Mouse (Mus musculus) ovary, postnatal 36 days (tissue): Measurements from ENCODE around the gene Cxcl15.
"Not testable (repeated sequence)": the region's sequence is repeated elsewhere in the genome, so short reads cannot be mapped to it uniquely, and the experiment has no call there.

Experiments
- DNase-seq: peaks from one replicate; pipeline ENCODE4 v3.0.0; 2022; ENCODE audit warnings: low spot score, mixed read lengths

Cxcl15 gene

DNA sequence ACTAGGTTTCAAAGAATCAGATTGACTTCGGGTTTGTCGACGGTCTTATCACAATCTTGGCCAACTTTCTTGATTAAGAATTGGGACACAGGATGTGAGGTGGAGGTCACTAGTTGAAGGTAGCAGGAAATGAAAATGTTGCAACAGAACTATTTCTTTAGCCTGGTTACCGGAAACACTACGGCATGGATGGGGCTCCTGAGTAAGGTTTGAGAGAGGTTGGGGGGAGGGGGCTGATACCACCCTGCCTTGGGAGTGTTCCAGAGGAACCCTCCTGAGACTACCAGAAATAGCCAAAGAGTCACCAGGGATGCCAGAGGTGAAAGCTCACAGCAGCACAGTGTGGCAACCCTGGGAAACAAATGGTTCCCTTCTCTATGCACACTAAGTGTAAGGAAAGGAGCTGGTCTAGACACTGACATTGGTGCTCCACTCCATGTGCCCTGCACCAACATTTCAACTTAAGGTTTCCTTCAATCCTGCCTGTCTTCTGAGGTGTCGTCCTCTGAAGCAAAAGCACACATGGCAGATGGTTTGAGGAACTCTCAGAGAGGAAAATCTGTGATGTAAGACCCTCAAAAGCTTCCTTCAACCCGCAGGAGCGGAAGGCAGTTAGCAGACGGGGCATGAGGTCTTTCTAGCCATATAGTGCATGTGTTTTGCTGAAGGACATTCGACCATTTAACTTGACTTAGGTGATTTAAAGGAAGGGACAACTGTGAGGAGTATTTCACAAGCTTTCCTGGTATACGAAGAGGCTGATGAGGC, 4.8 kb upstream of the Cxcl15 start:
- no peak for DNase-seq

DNA sequence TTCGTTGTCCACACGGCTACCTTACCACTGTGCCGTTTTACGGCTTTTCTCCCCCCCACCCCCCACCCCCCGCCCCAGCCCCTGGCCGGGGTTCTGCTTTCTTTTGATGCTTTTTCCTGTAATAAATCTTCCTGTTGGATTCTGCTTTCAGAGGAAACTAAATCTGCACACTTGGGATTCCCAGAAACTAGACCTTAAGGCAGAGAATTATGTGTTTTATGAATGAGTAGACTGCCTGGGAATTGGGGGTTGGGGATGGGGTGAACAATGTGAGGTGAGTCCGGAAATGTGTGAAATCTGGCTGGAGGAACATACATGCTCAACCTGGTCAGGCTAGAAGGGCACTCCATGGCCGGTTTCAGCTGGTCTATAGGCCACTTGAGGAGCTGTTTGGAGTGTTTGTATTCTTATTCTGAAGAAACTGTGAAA, 4.2 kb upstream of the Cxcl15 start:
- no peak for DNase-seq

DNA sequence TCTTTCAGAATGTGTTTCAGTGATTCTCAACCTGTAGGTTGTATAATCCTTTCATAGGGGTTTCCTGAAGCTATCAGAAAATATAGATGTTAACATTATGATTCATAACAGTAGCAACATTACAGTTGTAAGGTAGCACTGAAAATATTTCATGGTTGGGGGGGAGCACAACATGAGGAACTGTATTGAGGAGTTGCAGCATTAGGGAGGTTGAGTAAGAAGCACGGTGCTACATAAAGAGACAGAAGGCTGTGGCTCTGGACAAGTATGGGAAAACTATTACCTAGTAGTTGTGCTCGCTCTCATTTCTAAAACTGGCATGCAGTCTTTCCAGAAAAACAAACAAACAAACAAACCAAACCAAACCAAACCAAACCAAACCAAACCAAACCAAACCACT, 1.1 kb downstream of the Cxcl15 start:
- DNase-seq, result not testable (repeated sequence)

DNA sequence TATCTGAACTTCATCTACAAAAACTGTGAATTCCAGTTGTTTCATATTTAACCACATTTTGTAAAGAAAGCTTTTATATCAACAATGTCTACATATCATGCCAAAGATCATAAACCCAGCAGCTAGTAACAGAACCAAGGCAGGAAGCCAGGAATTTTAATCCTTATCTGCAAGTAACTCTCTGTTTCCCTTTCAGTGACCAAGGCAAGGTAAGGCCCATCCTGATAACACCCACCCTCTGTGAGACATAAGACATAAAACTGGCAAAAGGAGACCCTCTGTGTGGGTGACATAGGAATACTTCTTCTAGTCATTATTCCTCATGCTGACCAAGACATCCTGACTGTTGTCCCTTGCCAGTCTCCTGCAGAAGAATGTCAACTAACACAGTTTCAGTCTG, 10.2 kb downstream of the Cxcl15 start:
- no peak for DNase-seq

DNA sequence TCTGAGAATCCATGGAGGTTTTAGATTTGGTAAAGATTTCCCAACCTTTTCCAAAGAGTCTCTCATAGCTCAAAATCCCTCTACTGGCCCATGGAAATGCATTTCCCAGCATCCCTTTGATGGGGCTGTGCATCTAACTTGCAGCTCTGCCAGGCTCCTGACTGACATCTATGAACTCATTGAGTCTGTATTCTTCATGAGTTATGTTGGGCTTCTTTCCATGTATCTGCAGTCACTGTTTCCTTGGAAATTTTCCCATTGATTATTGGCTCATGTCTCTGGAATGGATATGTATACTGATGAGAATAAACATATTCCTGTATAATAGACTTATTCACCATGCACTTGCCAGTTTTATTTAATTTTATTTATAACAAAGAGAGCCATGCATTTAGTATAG, 11.7 kb downstream of the Cxcl15 start:
- DNase-seq, result no peak

DNA sequence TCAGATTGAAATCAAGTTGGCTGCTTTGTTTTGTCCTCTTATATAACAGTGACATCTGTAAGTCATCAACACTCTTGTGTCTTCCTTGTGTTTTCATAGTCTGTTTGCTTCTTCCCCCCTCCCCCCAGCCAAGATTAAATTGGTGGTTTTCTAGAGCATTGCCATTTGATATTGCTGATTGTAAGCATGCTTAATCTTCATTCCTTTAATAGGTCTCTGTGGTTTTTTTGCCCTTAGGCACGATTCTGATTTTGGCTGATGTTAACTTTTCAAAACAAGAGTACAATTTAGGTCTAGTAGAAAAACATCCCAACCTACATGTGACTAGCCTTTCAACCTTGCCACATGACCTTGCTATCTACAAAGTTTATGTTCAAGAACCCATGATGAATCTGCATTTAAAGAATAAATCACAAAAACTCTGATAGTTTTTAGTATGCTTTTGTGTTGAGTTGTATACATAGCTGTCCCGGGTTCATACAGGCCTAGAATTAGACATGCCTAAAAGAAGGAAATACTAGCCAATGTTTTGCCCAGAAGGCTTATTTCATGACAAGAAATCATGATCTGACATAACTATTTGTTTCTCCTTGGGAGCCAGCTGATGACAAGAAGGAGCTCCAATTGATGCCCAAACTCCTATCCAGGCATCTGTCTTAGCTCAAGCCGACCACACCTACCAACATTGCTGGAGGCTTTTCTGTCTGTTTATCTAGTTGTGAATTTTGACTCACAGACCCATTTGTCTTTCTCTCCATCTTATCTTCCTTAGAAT, 13.0 kb downstream of the Cxcl15 start:
- no peak for DNase-seq

DNA sequence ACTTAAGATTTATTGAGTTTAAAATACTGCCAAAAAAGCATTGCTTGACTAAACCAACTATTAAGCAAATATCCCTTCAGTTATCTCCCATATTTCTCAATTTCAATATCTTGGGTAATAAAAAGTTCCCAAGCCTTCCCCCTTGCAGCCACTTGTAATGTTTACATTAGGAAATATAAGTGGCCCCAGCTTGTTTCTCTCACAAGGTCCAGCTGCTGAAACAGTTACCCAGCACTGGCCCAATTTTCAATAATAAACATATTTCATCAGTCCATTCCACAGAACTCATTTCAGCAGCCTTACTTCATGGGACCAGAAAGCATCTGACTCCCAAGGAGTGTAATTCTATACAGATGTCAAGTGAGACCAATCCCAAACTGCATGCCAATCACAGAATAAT, 25.4 kb downstream of the Cxcl15 start:
- DNase-seq, result no peak

DNA sequence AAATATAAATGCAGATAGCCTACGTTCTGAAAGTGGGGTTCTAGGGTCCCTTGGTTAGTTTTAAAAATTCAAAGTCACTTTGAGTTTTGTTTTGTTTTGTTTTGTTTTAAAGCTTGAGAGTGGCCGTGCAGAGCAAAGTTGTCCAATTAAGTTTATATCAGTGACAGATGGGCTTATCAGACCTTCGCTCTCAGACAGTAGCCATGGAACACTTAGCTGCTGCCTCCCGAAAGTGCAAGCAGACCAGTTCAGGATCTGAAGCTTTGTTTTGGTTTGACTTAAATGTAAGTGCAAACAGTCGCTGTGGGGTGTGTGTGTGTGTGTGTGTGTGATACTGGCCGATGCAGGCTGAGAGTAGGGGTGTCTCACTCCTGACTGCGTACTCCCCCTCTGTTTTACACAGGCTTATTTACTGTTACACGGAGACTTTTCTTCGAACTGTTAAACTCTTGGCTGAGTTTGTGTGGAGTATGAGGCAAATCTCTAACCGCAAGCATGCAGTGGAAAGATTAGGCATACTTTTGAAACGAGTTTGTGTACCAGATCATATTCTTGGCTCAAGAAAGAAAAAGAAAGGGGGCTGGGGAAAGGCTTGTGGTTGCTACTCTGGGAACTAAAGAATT, 37.9 kb downstream of the Cxcl15 start:
- DNase-seq, result no peak

DNA sequence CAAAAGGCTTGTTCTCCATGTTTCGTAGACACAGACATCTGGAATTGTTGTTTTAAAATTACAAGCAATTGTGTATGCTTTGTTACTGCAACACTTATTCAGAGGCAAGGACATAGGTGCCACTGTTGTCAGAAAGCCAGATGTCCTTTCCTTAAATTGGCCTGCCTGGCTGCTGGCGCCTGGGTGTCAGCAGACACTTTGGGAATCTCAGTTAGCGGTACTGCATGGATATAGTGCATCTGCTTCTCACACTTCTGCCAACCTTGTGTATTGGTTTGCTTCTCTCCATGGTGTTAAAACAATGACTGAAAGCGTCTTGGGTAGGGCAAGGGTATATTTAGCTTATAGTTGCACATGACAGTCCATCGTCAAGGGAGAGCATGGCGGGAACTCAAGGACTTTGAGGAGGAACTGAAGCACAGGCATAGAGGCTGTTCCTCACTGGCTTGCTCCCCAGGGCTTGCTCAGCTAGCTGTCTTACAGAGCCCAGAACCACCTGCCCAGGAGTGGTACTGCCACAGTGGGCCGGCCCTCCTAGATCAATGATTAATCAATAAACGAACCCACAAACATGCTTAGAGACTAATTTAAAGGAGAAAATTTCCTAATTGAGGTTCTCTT, 38.5 kb downstream of the Cxcl15 start:
- no peak for DNase-seq

DNA sequence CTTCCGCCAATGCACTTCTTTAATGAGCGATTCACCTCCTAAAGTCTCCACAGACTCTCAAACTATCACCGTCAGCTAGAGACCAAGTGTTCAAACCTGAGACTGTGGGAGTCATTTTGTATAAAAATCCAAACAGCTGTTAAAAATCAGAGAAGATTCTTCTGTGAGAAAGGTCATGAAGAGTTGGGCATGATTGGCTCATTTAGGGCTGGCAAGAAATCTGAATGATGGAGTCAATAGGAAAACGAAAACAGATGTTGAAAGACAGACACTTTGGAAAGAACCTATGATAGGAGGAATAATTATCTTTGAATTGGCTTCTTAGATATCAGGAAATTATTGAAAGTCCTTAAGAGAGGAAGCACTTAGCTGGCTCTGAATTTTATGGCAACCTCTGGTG, 40.1 kb downstream of the Cxcl15 start:
- no peak for DNase-seq

DNA sequence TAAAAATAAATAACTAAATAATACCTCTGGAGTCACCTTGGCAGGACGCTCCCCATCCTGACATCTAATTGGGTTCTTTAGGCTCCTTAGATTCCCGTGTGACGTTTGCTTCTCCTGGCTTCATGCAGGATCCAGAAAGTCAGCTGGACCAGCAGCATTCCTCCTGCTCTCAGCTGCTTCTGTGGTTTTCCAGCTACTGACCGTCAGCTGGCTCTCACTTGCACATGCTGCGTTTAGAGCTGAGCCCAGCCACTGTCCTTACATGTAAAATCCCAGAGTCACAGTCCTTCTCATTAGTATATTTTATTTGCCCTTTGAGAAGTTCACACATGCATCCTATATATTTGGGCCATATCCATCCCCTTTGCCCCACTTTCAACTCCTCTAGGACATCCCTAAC, 44.2 kb downstream of the Cxcl15 start:
- no peak for DNase-seq

DNA sequence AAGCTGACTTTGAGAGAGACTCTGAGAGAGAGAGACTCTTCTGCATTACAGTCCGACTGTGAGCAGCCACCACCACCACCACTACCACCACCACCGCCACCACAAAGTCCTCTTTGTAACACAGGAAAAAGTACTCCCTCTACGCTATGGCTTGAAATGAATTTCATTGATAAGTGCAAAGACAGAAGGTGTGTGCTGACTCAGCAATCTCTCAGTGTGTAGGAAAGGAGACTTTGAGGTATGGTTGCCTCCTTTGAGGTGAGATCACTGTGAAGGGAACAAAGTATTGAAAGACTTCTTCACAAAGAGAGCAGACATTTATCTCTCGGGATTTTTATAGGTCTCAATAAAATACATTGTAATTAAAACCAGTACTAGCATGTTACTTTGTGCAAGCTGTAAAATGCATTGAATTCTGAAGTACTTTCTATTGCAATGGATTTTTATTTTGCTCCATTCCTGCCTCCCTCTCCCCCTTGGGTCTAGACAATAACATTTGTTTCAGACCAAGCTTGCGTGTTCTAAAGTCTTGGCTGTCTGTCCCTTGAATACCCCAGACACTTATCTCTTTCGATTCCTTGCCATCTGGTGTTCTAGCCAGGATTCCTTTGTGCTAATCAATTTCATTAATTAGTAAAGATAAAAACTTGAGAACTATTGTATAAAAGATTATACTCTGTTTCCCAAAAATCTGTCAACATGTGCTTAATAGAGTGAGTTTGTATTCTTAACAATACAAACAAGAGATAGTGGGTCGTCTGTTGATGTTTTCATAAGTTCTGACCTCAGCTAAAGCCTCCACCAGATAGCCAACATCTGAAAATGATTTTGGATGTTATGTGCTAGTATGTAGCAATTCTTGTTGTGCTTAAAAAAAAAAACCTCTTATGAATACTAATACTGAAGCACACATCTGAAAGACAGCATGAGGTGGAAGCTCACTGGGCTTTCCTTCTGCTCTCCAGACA, 46.9 kb downstream of the Cxcl15 start:
- DNase-seq, result no peak

DNA sequence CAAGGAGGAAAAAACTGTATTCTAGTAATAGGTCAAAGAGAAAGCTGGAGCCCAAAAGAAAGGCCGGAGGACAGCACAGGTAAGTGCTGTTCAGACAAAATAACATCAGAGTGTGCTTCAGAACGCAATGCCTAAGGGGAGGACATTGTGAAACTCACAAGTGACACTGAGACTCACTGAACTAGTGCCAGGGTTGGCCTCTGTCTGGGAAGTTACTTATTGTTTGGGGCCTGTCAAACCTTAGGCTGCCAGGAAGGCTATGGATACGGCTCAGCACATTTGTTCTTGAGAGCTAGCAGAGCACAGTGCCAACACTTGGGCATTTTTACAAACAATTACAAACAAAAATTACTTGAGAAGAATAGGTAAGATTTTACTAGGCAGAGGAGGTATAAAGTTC, 49.6 kb downstream of the Cxcl15 start:
- DNase-seq, result no peak

DNA sequence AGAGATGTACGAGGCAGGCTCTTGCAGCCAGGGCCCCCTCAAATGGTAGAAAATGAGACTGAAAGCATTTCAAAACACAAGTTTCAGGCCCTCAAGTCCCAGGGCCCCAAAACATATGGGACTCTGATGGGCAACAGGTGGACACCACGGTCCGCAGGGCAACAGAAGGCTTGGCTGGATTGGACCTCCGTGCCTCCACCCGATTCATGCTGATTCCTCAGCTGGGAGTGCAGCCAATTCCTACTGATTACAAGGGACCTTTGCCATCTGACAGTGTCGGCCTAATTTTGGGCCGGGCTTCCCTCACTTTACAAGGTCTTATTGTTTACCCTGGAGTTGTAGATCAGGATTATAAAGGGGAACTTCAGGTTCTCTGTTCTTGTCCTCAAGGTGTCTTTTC, 55.8 kb downstream of the Cxcl15 start:
- not testable (repeated sequence) for DNase-seq

DNA sequence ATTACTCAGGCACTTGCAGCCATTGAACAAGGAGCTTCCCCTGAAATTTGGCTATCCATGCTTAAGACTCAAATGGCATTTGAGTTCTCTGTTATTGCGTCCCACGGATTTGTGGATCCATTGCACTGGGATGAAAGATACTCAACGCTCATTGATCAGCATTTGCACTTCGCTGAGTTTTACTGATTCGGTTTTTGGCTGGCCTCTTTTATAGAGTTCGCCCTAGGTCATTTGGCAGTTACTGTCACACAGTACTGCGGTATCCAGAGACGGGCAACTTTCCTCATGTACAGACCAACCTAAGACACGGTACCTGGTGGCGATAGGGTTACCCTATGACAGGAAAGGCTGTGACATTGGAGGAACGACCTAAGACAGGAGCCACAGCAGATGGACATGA, 57.1 kb downstream of the Cxcl15 start:
- DNase-seq, result not testable (repeated sequence)
